Mouse (Mus musculus) layer of hippocampus, adult 2 months (tissue): Measurements from ENCODE around the gene Kif1b. TPM values are rescaled to one million over a fixed set of nuclear protein-coding genes. Genes with fewer than 3 reads are reported as not detected.
A peak's percentile ranks its signal among the peaks of the same experiment; 100 is the strongest.

Source experiments
- DNase-seq, 2 experiments: peaks; one replicate each; pipeline ENCODE4 v3.0.0; 2022; ENCODE audit warnings: low spot score in 2 of 2
- H3K27ac ChIP-seq: fragments of 200-600 bp; 2 replicates; pipeline ENCODE4 v1.8.1; 2022
- H3K4me3 ChIP-seq: fragments of 200-600 bp; 2 replicates; pipeline ENCODE4 v1.8.1; 2022; ENCODE audit warnings: mild to moderate bottlenecking
- CTCF ChIP-seq: fragments of 200-600 bp; conservative IDR thresholded peaks from 2 replicates; pipeline ENCODE4 v1.8.1; 2022; ENCODE audit warnings: antibody characterized with exemption, mild to moderate bottlenecking, moderate library complexity
- total RNA-seq, 2 experiments: library from RNA; stranded (reverse); gene quantifications; 2 replicates each; pipeline ENCODE4 v1.2.3; 2021

Gene Kif1b
- total RNA-seq, 2 experiments from 2014 or later = 403 to 414 TPM

DNA sequence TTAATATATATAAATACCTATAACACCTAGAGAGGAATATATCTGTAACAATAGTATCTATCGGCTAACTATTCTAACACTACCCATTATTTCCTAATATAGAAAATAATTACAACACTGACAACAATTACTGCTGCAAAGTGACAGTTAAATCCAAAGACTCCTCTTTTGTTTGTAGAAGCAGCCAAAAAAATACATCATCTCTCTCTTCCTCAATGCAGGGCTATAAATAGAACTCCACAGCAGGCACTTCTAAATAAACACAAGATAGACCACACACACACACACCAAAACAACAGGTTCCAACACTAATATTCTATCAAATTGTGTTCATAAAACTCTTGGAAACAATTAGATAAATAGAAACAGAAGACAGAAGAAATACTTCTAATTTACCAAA lies 21.8 kb downstream of the Kif1b start:
- Histone ChIP-seq H3K4me3 (no peak overlapping the region; the same call in 1 of the 2 replicates), H3K27ac (peak overlapping the region; percentile 70)
- no peak for TF ChIP-seq CTCF
- no peak for DNase-seq

DNA sequence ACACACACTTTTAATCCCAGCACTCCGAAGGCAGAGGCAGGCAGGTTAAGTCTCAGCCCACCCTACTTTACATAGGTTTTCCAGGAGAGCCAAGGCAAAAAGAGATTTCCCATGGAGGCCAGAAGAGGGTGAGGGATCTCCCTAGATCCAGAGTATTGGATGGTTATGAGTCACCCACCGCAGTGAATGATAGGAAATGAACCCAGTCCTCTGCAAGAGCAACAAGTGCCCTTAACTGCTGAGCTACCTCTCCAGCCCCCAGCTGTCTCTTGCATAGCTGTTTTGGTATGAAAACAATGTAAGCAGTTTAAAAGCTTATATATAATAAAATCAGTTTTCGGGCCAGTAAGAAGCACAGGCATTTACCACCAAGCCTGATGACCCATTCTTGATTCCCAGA lies 24.5 kb downstream of the Kif1b start:
- DNase-seq = no peak
- H3K27ac ChIP-seq = peak overlapping the region; percentile 54; the same call in 1 of the 2 replicates
- H3K4me3 ChIP-seq = no peak overlapping the region
- TF ChIP-seq CTCF = no peak

DNA sequence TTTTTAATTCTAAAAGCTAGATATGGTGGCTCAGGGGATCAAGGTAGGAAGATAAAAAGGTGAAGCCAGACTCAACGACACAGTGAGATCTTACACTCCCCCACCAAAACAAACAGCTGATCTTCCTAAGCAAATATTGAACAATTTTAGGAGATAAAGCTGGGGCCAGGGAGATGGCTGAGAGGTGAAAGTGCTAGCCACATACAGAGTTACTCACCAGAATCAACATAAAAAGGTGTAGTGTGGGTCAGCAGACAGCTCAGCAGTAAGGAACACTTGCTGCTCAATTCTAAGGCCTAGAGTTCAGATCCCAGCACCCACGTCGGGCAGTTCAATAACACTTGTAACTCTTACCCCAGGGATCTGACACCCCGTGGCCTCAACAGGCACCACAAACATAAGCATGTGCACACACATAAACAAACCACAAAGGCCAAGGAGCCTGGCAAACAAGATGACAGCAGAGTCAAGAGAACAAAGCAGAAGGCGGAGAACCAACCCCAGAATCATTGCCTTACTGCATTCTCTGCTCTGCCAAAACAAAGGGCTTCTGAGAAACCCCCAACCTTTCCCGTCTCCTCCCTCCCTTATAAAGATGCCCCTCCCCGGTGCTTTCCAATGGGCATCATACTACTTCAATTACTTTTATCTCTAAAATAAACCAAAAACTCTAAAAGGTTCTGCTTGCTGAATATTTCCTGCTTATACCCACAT lies 25.3 kb downstream of the Kif1b start:
- TF ChIP-seq CTCF = no peak
- Histone ChIP-seq H3K27ac (peak overlapping the region; percentile 54; the same call in 1 of the 2 replicates), H3K4me3 (no peak overlapping the region)
- no peak for DNase-seq

DNA sequence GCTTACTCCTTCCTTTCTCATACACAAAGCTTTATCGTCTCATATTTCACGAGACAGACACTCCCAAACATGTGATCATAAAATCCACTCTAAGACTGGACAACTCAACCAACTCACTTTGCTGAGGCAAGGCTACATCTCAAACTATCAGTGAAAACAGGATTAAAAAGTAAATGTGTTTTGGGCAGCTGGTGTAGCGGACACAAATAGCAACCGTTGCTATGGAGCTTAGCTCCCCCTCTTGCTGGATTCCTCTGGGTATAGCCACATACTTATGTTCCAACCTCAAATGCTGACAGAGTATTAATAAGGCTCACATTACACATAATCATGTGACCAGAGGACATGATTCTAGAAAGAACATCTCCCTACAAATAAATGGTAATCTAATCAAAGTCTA lies 29.9 kb downstream of the Kif1b start:
- Histone ChIP-seq H3K27ac (peak overlapping the region; percentile 76), H3K4me3 (peak overlapping the region; percentile 31)
- no peak for TF ChIP-seq CTCF
- peak in 1 of 2 experiments; percentile 30 for DNase-seq

DNA sequence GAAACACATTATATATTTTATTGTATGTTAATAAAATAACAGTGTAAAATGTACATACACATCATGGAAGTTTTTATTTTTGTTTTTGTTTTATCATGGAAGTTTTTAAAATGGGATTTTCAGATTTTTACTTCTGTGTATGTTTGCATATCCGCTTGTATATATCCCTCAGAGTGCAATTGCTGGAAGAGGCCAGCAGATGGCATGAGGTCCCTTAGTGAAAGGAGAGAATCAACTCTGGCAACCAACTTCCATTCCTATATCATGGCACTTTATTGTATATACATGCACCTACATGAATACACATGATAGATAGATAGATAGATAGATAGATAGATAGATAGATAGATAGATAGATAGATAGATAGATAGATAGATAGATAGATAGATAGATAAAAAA lies 34.4 kb downstream of the Kif1b start:
- no peak overlapping the region for H3K27ac ChIP-seq
- peak; percentile 66 for TF ChIP-seq CTCF
- no peak overlapping the region for H3K4me3 ChIP-seq
- DNase-seq = no peak

DNA sequence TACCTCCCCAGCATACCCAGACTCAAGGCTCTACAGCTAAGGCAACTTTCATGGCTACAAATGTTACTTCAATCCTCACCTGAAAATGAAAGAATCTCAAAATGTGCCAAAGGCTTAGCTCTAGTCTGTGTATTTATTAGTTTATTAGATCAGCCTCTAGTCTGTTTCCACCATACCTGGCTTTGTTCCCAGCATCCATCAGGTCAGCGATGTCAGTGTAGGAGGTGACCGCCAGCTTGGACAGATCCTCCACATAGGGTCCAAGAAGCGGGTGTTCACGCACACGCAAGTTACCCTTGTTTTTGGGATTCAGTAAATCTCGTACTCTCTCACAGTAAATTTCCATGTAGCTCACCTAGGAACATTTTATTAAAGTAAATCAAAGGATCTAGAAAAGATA lies 37.0 kb downstream of the Kif1b start:
- DNase-seq = no peak
- Histone ChIP-seq H3K4me3 (no peak overlapping the region), H3K27ac (no peak overlapping the region)
- TF ChIP-seq CTCF = no peak

DNA sequence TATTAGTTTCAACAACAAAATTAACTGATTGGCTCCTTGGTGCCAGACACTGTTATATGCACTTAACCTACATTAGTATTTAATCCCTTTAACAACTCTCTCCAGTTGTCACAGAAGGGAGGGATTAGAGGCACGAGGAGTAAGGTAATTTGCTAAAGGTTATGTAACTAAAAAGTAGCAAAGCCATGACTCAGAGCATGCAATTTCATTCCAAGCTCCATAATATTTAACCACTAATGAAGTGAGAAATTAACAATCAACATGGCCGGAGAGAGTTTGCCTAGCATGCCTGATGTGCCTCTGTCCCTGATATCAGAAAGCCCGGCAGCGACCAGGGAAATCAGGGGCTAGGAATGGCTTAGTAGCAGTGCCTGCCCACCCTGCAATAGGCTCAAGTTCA lies 38.5 kb downstream of the Kif1b start:
- TF ChIP-seq CTCF = no peak
- Histone ChIP-seq H3K27ac (no peak overlapping the region; the same call in 1 of the 2 replicates), H3K4me3 (no peak overlapping the region)
- DNase-seq = no peak

DNA sequence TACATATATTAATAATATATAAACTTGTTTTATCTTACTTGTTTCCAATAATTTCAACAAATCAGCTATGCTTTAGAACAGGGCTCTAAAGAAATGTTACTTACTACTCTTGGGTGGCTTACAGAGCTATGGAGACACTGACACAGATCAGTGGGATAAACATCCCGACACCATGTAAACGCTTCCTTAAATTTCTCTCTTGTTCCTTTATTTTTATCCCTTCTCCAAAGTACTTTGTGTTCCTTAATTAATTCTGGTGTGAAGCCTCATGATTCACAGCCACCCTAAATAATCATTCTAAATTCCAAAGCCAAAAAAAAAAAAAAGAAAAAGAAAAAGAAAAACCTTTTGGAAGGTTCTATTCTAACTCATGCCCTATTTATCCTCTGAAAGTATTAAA lies 42.6 kb downstream of the Kif1b start:
- TF ChIP-seq CTCF = no peak
- Histone ChIP-seq H3K27ac (no peak overlapping the region), H3K4me3 (no peak overlapping the region)
- no peak for DNase-seq

DNA sequence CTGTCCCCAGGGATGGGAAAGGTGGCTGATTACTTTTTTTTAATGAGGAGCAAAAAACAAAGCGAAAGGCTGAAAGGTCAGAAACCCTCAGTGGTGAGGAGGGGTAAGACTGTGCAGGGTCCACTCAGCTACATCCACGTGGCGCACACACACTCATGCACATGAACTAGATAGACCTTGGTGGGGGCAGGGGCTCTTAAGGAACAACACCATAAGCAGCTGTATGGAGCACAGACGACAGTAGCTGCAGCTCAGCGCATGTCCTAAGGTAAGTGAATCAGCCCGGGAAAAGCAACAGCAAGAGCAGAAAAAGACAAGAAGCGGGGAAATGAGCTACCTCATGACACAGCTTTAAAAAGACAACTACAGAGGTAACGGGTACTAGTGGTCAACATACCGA lies 44.3 kb downstream of the Kif1b start:
- no peak for DNase-seq

DNA sequence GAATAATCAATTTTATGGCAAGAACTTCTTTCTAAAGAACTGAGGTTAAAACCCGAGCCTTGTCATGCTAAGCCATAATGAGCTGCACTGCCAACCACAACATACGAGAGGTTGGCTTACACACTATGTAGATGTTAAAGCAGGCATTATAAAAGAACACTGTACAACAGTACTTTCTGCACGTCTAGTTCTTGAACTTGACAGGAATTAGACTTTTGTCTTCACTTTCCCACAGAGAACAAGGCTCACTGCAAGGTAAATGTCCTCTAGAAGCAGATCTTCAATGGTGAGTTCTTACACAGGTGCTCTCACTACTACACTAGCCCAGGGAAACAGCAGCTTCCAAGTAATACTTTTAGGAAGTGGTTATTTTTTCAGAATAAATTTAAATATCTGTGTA lies 46.0 kb downstream of the Kif1b start:
- no peak for TF ChIP-seq CTCF
- no peak overlapping the region for H3K4me3 ChIP-seq
- DNase-seq = no peak
- no peak overlapping the region for H3K27ac ChIP-seq

More for the DNA sequence above, 44.3 kb downstream of the Kif1b start:
- Histone ChIP-seq H3K4me3 (no peak overlapping the region), H3K27ac (0 out of 2 replicates have a peak overlapping the region, but pooled peaks have one; percentile 25)
- no peak for TF ChIP-seq CTCF

DNA sequence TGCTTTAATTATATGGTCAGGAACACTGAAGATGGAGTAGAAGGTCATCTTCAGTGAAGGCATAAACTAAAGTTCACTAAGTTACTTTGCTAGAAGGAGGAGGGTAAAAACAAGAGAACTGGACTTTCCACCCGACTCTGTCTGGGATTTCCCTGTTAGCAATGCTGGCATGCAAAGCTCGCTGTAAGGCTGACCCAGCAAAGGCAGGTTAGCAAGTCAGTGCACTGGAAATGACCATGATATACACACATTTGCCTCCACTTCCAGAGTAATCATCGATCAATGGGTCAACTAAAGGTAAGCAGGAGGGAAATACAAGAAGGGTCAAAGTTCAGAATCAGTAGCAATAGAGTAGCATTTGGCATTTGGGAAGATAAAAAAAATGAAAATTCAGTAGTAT lies 46.6 kb downstream of the Kif1b start:
- no peak for TF ChIP-seq CTCF
- no peak overlapping the region for H3K4me3 ChIP-seq
- no peak overlapping the region for H3K27ac ChIP-seq

DNA sequence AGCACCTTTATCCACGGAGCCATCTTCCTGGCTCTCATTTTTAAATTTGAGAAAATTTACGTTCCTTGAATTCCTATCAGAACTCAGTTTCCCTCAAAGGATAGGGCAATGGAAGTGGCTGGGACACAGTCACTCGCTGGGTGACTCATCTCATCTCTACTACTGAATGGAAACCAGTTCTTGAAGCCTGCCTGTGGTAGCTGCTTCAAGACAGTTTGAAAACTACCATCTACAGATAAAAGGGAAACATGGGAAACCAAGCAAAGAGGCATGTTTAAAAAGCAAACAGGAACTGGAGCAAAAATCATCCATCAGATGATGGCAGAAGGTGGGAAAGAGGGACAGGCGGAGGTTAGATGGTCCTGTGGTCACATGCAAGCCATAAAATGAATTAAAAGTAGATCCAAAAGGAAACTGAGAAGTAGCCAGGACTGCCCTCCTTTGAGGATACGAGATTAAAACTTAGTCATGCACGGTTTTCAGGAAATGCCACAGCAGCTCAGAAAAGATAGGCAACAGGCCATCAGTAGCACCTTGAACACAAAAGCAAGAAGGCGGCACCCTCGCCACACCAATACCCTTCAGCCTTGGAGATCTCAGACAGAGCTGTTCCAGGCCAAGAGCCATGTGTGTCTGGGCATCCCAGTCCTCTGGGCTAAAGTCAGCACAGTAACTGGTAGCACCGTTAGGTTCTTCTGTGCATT lies 48.0 kb downstream of the Kif1b start:
- TF ChIP-seq CTCF = no peak
- no peak for DNase-seq
- H3K4me3 ChIP-seq = no peak overlapping the region
- peak overlapping the region; percentile 1; the same call in 1 of the 2 replicates for H3K27ac ChIP-seq

More for the DNA sequence above, 46.6 kb downstream of the Kif1b start:
- no peak for DNase-seq

DNA sequence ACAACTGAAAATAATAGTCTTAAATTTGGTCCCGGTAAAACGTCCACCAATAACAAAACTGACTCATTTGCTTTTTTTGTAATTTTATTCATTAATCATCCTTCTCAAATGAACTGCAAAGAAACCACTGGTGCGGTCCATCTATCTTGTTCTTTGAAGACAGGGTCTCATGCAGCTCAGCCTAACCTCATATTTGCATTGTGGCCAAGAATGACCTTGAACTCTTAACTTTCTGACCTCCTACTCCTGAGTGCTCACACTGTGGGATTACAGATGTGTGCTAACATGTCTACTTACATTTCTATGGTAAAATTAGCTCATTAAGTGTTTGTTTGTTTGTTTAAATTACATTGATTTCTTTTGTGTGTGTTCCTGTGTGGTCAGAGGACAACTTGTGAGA lies 48.6 kb downstream of the Kif1b start:
- Histone ChIP-seq H3K4me3 (no peak overlapping the region), H3K27ac (peak overlapping the region; percentile 1; the same call in 1 of the 2 replicates)
- no peak for TF ChIP-seq CTCF
- DNase-seq = no peak
